Mouse (Mus musculus) embryo, embryonic 10 days (tissue): ENCODE data around the gene Slc28a3.

Experiments used
- DNase-seq: peaks from one replicate; pipeline ENCODE4 v3.0.0-alpha.2; 2015; ENCODE audit warnings: low spot score

Gene Slc28a3

DNA sequence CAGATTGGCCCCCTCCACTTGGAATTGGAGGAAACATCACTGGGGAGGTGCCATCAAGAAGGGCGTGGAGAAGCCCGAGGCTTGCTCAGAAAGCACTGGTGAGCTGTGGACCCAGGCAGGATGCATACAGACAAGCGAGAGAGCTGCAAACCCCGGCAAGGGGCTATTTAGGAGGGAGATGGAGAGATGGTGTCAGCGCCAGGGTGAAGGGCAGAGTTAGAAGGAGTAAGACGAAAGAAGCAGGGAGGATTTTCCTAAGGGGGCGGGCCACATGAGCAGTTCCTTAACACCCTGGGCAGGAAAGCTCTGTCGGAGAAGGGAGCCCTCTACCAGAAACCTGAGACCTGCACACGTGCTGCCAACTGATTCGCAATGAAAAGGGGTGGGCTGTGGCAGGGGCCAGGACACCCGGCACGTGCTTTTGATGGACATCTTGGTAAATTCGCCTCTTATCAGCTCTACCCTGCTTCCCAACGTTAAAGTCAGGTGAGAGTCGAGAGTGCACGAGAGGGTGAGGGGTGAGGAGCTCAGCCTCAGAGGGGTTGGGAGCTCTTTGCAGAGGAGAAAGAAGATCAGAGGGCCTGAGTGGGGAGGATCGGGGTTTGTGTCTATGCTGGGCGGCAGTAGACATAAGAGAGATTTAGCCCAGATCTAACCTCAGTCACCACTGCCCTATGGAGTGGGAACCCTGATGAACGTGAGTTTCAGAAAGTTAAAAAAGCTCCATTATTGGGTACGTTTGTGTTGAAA lies 87.5 kb downstream of the Slc28a3 start:
- peak; percentile 60 for DNase-seq

DNA sequence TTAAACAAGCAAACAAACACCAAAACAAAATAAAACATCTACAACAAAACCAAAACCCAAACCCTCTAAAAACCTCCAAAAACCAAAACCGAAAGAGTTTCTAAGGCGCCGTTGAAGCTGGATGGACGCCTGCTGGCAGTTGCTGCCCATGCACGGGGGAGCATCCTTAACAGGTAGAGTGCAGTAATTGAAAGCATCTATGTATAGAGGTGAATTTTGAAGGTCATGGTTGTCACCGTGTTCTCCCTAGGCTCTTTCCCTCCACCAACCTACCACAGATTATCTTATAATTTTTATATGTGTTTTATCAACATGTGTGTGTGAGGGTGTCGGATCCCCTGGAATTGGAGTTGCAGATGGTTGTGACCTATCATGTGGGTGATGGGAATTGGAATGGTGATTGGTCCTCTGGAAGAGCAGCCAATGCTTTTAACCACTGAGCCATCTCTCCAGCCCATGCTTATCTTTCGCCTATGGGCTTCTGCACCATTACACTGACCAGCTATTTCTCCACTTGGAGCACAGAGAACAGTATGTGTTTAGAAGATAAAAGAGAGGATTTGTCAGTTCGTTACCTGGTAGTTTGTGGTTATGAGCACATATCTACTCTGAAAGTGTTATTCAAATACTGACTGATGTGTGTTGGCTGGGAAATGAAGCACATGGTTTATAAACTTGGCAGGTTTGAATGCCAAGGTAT lies 89.2 kb downstream of the Slc28a3 start:
- no peak for DNase-seq

- no peak for DNase-seq
Observed at GRCm38 (mm10) chr13:58520580-58521330, 89.9 kb downstream of the Slc28a3 start.

GRCm38 (mm10) chr13:58520028-58520427 lies 90.6 kb downstream of the Slc28a3 start:
- no peak for DNase-seq

GRCm38 (mm10) chr13:58516277-58516676 lies 94.4 kb downstream of the Slc28a3 start:
- no peak for DNase-seq

GRCm38 (mm10) chr13:58515635-58516034 lies 95.0 kb downstream of the Slc28a3 start:
- no peak for DNase-seq

DNA sequence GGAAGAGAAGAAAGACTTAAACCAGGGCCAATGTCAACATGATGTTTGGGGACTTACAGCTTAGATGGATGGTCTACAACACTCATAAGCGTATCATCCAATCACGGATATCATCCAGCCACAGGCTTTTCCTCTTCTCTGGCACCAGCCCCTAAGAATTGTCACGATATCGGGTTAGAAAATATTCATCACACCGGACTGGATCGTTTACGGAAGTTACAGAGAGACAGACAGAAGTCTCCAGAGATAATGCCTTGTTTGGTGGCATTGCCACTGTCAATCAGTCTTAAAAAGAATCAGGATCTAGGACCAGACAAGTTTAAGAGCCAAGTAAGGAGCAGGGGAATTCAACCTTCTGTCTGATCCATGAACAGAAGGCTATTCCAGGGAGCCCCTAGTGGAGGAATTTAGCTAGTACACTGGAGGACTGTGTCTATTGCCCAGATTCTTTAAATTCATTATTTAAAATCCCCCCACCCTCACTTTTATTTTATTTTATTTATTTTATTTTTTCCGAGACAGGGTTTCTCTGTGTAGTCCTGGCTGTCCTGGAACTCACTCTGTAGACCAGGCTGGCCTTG lies 96.4 kb downstream of the Slc28a3 start:
- DNase-seq: no peak

DNA sequence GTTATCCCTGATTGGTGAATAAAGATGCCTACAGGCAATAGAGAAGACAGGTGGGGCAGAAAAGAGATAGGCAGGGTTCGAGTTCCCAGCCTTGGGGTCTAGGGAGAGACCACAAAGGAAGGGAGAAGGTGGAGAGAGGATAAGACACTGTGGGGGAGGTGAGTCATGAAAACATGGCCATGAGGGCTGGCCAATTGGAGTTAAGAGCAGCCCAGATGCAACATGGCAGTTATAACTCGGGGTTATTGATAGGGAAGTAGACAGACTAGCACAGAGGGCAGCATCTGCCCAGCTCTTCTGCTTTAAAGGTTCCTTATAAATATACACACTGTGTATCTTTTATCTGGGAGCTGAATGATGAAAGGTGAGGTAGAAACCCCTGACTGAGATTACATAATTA lies 98.8 kb downstream of the Slc28a3 start:
- DNase-seq: no peak

DNA sequence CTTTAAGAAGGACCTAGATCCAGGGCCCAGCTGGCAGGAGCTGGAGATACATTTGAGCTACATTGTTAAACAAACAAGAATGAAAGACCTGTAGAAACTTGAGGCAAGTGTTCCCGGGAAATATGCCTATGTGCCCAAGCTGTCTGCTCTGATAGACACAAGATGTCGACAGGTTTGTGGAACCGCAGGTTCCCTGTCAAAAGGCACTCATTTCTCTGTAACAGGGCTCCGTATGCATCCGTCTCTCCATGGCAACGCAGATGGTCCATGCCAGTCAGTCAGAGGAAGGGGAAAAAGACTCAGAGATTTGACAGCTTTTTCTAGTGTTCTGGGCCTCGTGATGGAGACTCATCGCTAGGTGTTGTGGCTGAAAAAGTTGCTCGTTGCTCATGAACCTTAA lies 99.4 kb downstream of the Slc28a3 start:
- no peak for DNase-seq

GRCm38 (mm10) chr13:58509241-58509640 lies 101.4 kb downstream of the Slc28a3 start:
- no peak for DNase-seq

DNA sequence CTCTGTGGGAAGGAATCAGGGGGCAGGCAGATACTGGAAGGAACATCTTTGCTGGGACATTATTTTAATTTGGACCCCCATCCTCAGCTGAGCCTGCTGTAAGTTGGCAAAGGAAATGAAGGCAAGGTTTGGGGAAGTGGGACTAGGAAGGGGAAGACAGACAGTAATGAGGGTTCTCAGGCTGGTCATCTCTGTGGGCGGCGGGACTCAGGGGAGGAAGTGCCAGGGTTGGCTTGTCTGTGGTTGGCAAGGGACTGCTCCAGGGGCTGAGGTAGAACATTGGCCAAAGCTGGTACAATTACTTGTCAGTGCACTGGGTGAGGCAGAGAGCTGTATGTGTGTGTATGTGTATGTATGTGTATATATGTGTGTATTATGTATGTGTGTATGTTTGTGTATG lies 107.1 kb downstream of the Slc28a3 start:
- DNase-seq: no peak

- DNase-seq: no peak
Observed at GRCm38 (mm10) chr13:58497809-58498208, 112.9 kb downstream of the Slc28a3 start.
